Mouse (Mus musculus): ENCODE results near the gene Olfr798. TPM values are rescaled to one million over a fixed set of nuclear protein-coding genes. Genes with fewer than 3 reads are reported as not detected.

Gene Olfr798
- polyA plus RNA-seq, 1 experiment from 2014 or later = not detected

- Histone ChIP-seq H3K4me2 (replicated peaks; ENCODE audit: low read depth, low read length) (no peak within 1 kb of the TSS), H3K9me3 (ENCODE audit: low read length) (no peaks in the 10 kb centered on the region), H3K27ac (ENCODE audit: low read length) (no peak within 1 kb of the TSS), H3K36me3 (ENCODE audit: insufficient read depth, low read length) (no peaks in the 10 kb centered on the region), H3K27me3 (replicated peaks; ENCODE audit: insufficient read depth, low read length) (no peaks in the 10 kb centered on the region), H3K4me1 (ENCODE audit: insufficient read depth, low read depth, low read length) (no peaks in the 10 kb centered on the region), H3K4me3 (ENCODE audit: low read depth, low read length) (no peak within 1 kb of the TSS), H3K9ac (replicated peaks; ENCODE audit: low read depth) (no peak within 1 kb of the TSS)
- no peak for ATAC-seq
- no peak for DNase-seq (ENCODE audit: low spot score)
- WGBS = 90% methylated on average over 1 of the region's 1 CpGs
- TF ChIP-seq EP300 (IDR thresholded peaks at IDR 0.05) (no peak), CTCF (IDR thresholded peaks at IDR 0.05) (no peak)
These were observed 15.3 kb downstream of the Olfr798 start, which contains the start of gene Olfr796 for GRCm38 (mm10) chr10:129612470-129612869. Olfr796 (minus strand) TSS chr10:129612570.

- 49% methylated on average over 1 of the region's 1 CpGs for WGBS
- H3K4me2 ChIP-seq (replicated peaks; ENCODE audit: low read depth, low read length) = no peak overlapping the region
- H3K4me3 ChIP-seq (ENCODE audit: low read depth, low read length) = no peak overlapping the region
- no peaks in the 10 kb centered on the region for H3K36me3 ChIP-seq (ENCODE audit: insufficient read depth, low read length)
- H3K9me3 ChIP-seq (ENCODE audit: low read length) = no peaks in the 10 kb centered on the region
- no peaks in the 10 kb centered on the region for H3K27me3 ChIP-seq (replicated peaks; ENCODE audit: insufficient read depth, low read length)
- TF ChIP-seq EP300 (IDR thresholded peaks at IDR 0.05) = no peak
- no peak for TF ChIP-seq CTCF (IDR thresholded peaks at IDR 0.05)
- H3K27ac ChIP-seq (ENCODE audit: low read length) = no peak overlapping the region
- DNase-seq (ENCODE audit: low spot score) (no peak), ATAC-seq (no peak)
- H3K4me1 ChIP-seq (ENCODE audit: insufficient read depth, low read depth, low read length) = no peaks in the 10 kb centered on the region
- H3K9ac ChIP-seq (replicated peaks; ENCODE audit: low read depth) = no peak overlapping the region
These were observed 50.7 kb downstream of the Olfr798 start for GRCm38 (mm10) chr10:129577066-129577465.

Small RNAs within 50 kb of the gene (microRNA-seq; reads per million reads assigned to microRNA genes)
- not detected for gene Gm23252

Other genes with a start within 250 kb of the Olfr798 start
- gene Olfr784, start 243.9 kb downstream of the Olfr798 start, polyA plus RNA-seq (2015; fragmentation: Nextera tagmentation; extraction: Ambion mirVana) = not detected in 2 replicates
- not detected in 2 replicates for gene Olfr785, start 222.5 kb downstream of the Olfr798 start, polyA plus RNA-seq (2015; fragmentation: Nextera tagmentation; extraction: Ambion mirVana)
- not detected in 2 replicates for gene Olfr786, start 200.6 kb downstream of the Olfr798 start, polyA plus RNA-seq (2015; fragmentation: Nextera tagmentation; extraction: Ambion mirVana)
- not detected in 2 replicates for gene Olfr787, start 166.1 kb downstream of the Olfr798 start, polyA plus RNA-seq (2015; fragmentation: Nextera tagmentation; extraction: Ambion mirVana)
- gene Olfr788, start 156.9 kb downstream of the Olfr798 start, polyA plus RNA-seq (2015; fragmentation: Nextera tagmentation; extraction: Ambion mirVana) = not detected in 2 replicates
- gene Olfr789, start 143.2 kb downstream of the Olfr798 start, polyA plus RNA-seq (2015; fragmentation: Nextera tagmentation; extraction: Ambion mirVana) = not detected in 2 replicates
- gene Olfr790, start 129.4 kb downstream of the Olfr798 start, polyA plus RNA-seq (2015; fragmentation: Nextera tagmentation; extraction: Ambion mirVana) = not detected in 2 replicates
- not detected in 2 replicates for gene Olfr791, start 106.1 kb downstream of the Olfr798 start, polyA plus RNA-seq (2015; fragmentation: Nextera tagmentation; extraction: Ambion mirVana)
- gene Olfr792, start 88.8 kb downstream of the Olfr798 start, polyA plus RNA-seq (2015; fragmentation: Nextera tagmentation; extraction: Ambion mirVana) = not detected in 2 replicates
- not detected in 2 replicates for gene Olfr794, start 60.3 kb downstream of the Olfr798 start, polyA plus RNA-seq (2015; fragmentation: Nextera tagmentation; extraction: Ambion mirVana)
- not detected in 2 replicates for gene Olfr796, start 15.4 kb downstream of the Olfr798 start, polyA plus RNA-seq (2015; fragmentation: Nextera tagmentation; extraction: Ambion mirVana)
- not detected in 2 replicates for gene Olfr799, start 9.6 kb upstream of the Olfr798 start, polyA plus RNA-seq (2015; fragmentation: Nextera tagmentation; extraction: Ambion mirVana)
- not detected in 2 replicates for gene Olfr800, start 29.8 kb upstream of the Olfr798 start, polyA plus RNA-seq (2015; fragmentation: Nextera tagmentation; extraction: Ambion mirVana)
- not detected in 2 replicates for gene Olfr801, start 45.9 kb upstream of the Olfr798 start, polyA plus RNA-seq (2015; fragmentation: Nextera tagmentation; extraction: Ambion mirVana)
- not detected in 2 replicates for gene Olfr802, start 60.2 kb upstream of the Olfr798 start, polyA plus RNA-seq (2015; fragmentation: Nextera tagmentation; extraction: Ambion mirVana)
- gene Olfr803, start 66.4 kb upstream of the Olfr798 start, polyA plus RNA-seq (2015; fragmentation: Nextera tagmentation; extraction: Ambion mirVana) = not detected in 2 replicates
- not detected in 2 replicates for gene Olfr804, start 75.3 kb upstream of the Olfr798 start, polyA plus RNA-seq (2015; fragmentation: Nextera tagmentation; extraction: Ambion mirVana)
- gene Olfr805, start 101.4 kb upstream of the Olfr798 start, polyA plus RNA-seq (2015; fragmentation: Nextera tagmentation; extraction: Ambion mirVana) = not detected in 2 replicates
- not detected in 2 replicates for gene Olfr806, start 114.0 kb upstream of the Olfr798 start, polyA plus RNA-seq (2015; fragmentation: Nextera tagmentation; extraction: Ambion mirVana)
- not detected in 2 replicates for gene Olfr807, start 129.9 kb upstream of the Olfr798 start, polyA plus RNA-seq (2015; fragmentation: Nextera tagmentation; extraction: Ambion mirVana)
- not detected in 2 replicates for gene Olfr808, start 137.5 kb upstream of the Olfr798 start, polyA plus RNA-seq (2015; fragmentation: Nextera tagmentation; extraction: Ambion mirVana)
- gene Olfr809, start 146.7 kb upstream of the Olfr798 start, polyA plus RNA-seq (2015; fragmentation: Nextera tagmentation; extraction: Ambion mirVana) = not detected in 2 replicates
- not detected in 2 replicates for gene Olfr810, start 167.0 kb upstream of the Olfr798 start, polyA plus RNA-seq (2015; fragmentation: Nextera tagmentation; extraction: Ambion mirVana)
- not detected in 2 replicates for gene Olfr811, start 176.5 kb upstream of the Olfr798 start, polyA plus RNA-seq (2015; fragmentation: Nextera tagmentation; extraction: Ambion mirVana)
- not detected in 2 replicates for gene Olfr812, start 218.2 kb upstream of the Olfr798 start, polyA plus RNA-seq (2015; fragmentation: Nextera tagmentation; extraction: Ambion mirVana)
- gene Olfr813, start 227.4 kb upstream of the Olfr798 start, polyA plus RNA-seq (2015; fragmentation: Nextera tagmentation; extraction: Ambion mirVana) = not detected in 2 replicates